Mouse (Mus musculus) heart, embryonic 11.5 days (tissue): ENCODE measurements at regions not wholly inside any gene's neighbourhood (a gene's known extent, or its start where the extent isn't known, plus 50 kb on each side); places are given as distances from the start of the nearest gene placed in this dataset.

Experiments used
- ATAC-seq: fragments of 200-750 bp; cut with Nextera tagmentation; replicated peaks from 2 replicates; pipeline ENCODE4 v1.8.0; 2017; ENCODE audit warnings: moderate library complexity; ENCODE audit not compliant: insufficient number of reproducible peaks, low FRiP score, low TSS enrichment
- H3K27ac ChIP-seq: fragments of 300-500 bp; sonication (generic); 2 replicates; pipeline ENCODE4 v1.5.1; 2014; ENCODE audit warnings: mild to moderate bottlenecking, low read depth, low read length
- H3K27me3 ChIP-seq: fragments of 300-500 bp; sonication (generic); 2 replicates; pipeline ENCODE4 v1.6.1; 2014; ENCODE audit warnings: mild to moderate bottlenecking, low read length, mixed read lengths; ENCODE audit not compliant: control insufficient read depth, insufficient read depth
- H3K36me3 ChIP-seq: fragments of 300-500 bp; sonication (generic); 2 replicates; pipeline ENCODE4 v1.6.1; 2014; ENCODE audit warnings: mild to moderate bottlenecking, low read length, moderate library complexity, mixed read lengths; ENCODE audit not compliant: control insufficient read depth, insufficient read depth
- H3K4me1 ChIP-seq: fragments of 300-500 bp; sonication (generic); 2 replicates; pipeline ENCODE4 v1.6.1; 2014; ENCODE audit warnings: low read length; ENCODE audit not compliant: control insufficient read depth, insufficient read depth
- H3K4me2 ChIP-seq: fragments of 300-500 bp; sonication (generic); 2 replicates; pipeline ENCODE4 v1.6.1; 2014; ENCODE audit warnings: mild to moderate bottlenecking, moderate library complexity
- H3K4me3 ChIP-seq: fragments of 300-500 bp; sonication (generic); 2 replicates; pipeline ENCODE4 v1.5.1; 2014; ENCODE audit warnings: low read depth, low read length
- H3K9ac ChIP-seq: fragments of 300-500 bp; sonication (generic); 2 replicates; pipeline ENCODE4 v1.6.1; 2014; ENCODE audit warnings: mild to moderate bottlenecking, low read depth, low read length, moderate library complexity
- H3K9me3 ChIP-seq: fragments of 300-500 bp; sonication (generic); replicated peaks from 2 replicates; pipeline ENCODE4 v1.6.1; 2016; ENCODE audit warnings: low read length; ENCODE audit not compliant: control insufficient read depth
- WGBS: fragments of 180-500 bp; shearing (Covaris S2); extraction: QIAGEN DNeasy Blood & Tissue Kit; methylation state at CpG from one replicate; pipeline ENCODE4 v1.1.7; 2014; ENCODE audit not compliant: insufficient replicate concordance; 5-methylcytosine and 5-hydroxymethylcytosine counted together

- Histone ChIP-seq H3K4me3 (no peak overlapping the region), H3K27ac (0 out of 2 replicates have a peak overlapping the region, but pooled peaks have one; percentile 11)
Observed at GRCm38 (mm10) chr2:93135324-93135723, 52.0 kb upstream of the Trp53i11 start.

GRCm38 (mm10) chr2:93133301-93133971, 53.9 kb upstream of the Trp53i11 start:
- Histone ChIP-seq H3K4me1 (no peaks in the 10 kb centered on the region), H3K4me2 (no peak overlapping the region), H3K36me3 (no peaks in the 10 kb centered on the region), H3K27ac (no peak overlapping the region), H3K27me3 (no peaks in the 10 kb centered on the region), H3K9ac (no peak overlapping the region), H3K9me3 (no peaks in the 10 kb centered on the region), H3K4me3 (no peak overlapping the region)
- ATAC-seq = no peak
- 81% methylated on average over 10 of the region's 10 CpGs for WGBS

More at GRCm38 (mm10) chr2:93135324-93135723, 52.0 kb upstream of the Trp53i11 start:
- ATAC-seq = 0 out of 2 replicates have a peak, but pooled peaks have one; percentile 31
- 31% methylated on average over 7 of the region's 7 CpGs for WGBS
- no peak overlapping the region for H3K9ac ChIP-seq
- no peaks in the 10 kb centered on the region for H3K36me3 ChIP-seq
- H3K4me1 ChIP-seq = no peaks in the 10 kb centered on the region
- H3K9me3 ChIP-seq = no peaks in the 10 kb centered on the region
- no peaks in the 10 kb centered on the region for H3K27me3 ChIP-seq
- no peak overlapping the region for H3K4me2 ChIP-seq

- Histone ChIP-seq H3K27ac (no peak overlapping the region), H3K9ac (no peak overlapping the region), H3K9me3 (no peaks in the 10 kb centered on the region), H3K4me2 (no peak overlapping the region), H3K36me3 (no peaks in the 10 kb centered on the region), H3K4me1 (peaks cover under 1% of the 10 kb centered on the region), H3K27me3 (no peaks in the 10 kb centered on the region), H3K4me3 (no peak overlapping the region)
- WGBS = 56% methylated on average over 9 of the region's 9 CpGs
- no peak for ATAC-seq
Observed at GRCm38 (mm10) chr2:93131825-93132623, 55.3 kb upstream of the Trp53i11 start.

- WGBS = 73% methylated on average over 9 of the region's 9 CpGs
- H3K36me3 ChIP-seq = no peaks in the 10 kb centered on the region
- H3K27me3 ChIP-seq = no peaks in the 10 kb centered on the region
- no peak overlapping the region for H3K9ac ChIP-seq
- H3K4me2 ChIP-seq = no peak overlapping the region
- ATAC-seq = no peak
- H3K9me3 ChIP-seq = no peaks in the 10 kb centered on the region
- peaks cover 4% of the 10 kb centered on the region for H3K4me1 ChIP-seq
- no peak overlapping the region for H3K4me3 ChIP-seq
- H3K27ac ChIP-seq = no peak overlapping the region
Observed at GRCm38 (mm10) chr2:93131236-93131635, 56.1 kb upstream of the Trp53i11 start.

GRCm38 (mm10) chr2:93129176-93129575, 58.2 kb upstream of the Trp53i11 start:
- H3K9ac ChIP-seq = no peak overlapping the region
- H3K27ac ChIP-seq = no peak overlapping the region
- no peaks in the 10 kb centered on the region for H3K9me3 ChIP-seq
- peaks cover 4% of the 10 kb centered on the region for H3K4me1 ChIP-seq
- ATAC-seq = no peak
- H3K27me3 ChIP-seq = no peaks in the 10 kb centered on the region
- no peak overlapping the region for H3K4me3 ChIP-seq
- no peaks in the 10 kb centered on the region for H3K36me3 ChIP-seq
- WGBS = 63% methylated on average over 4 of the region's 4 CpGs
- H3K4me2 ChIP-seq = no peak overlapping the region

- Histone ChIP-seq H3K9ac (no peak overlapping the region), H3K27ac (peak overlapping the region; percentile 50; the same call in 1 of the 2 replicates), H3K4me1 (peaks cover 4% of the 10 kb centered on the region), H3K36me3 (no peaks in the 10 kb centered on the region), H3K9me3 (no peaks in the 10 kb centered on the region), H3K4me3 (no peak overlapping the region), H3K4me2 (no peak overlapping the region), H3K27me3 (no peaks in the 10 kb centered on the region)
- WGBS = 49% methylated on average over 7 of the region's 7 CpGs
- peak; percentile 70; the same call in 1 of the 2 replicates for ATAC-seq
Observed at GRCm38 (mm10) chr2:93126595-93127165, 60.7 kb upstream of the Trp53i11 start.

- H3K4me1 ChIP-seq = peaks cover 4% of the 10 kb centered on the region
- no peak overlapping the region for H3K4me3 ChIP-seq
- WGBS = 71% methylated on average over 7 of the region's 7 CpGs
- H3K27me3 ChIP-seq = no peaks in the 10 kb centered on the region
- H3K4me2 ChIP-seq = no peak overlapping the region
- H3K36me3 ChIP-seq = no peaks in the 10 kb centered on the region
- H3K9ac ChIP-seq = no peak overlapping the region
- no peak for ATAC-seq
- H3K9me3 ChIP-seq = no peaks in the 10 kb centered on the region
- no peak overlapping the region for H3K27ac ChIP-seq
Observed at GRCm38 (mm10) chr2:93126112-93126511, 61.2 kb upstream of the Trp53i11 start.

- 74% methylated on average over 7 of the region's 7 CpGs for WGBS
- ATAC-seq = no peak
- no peaks in the 10 kb centered on the region for H3K9me3 ChIP-seq
Observed at GRCm38 (mm10) chr2:93124866-93125467, 62.4 kb upstream of the Trp53i11 start.

More at GRCm38 (mm10) chr2:93124866-93125467, 62.4 kb upstream of the Trp53i11 start:
- H3K4me2 ChIP-seq = no peak overlapping the region
- no peak overlapping the region for H3K9ac ChIP-seq
- no peak overlapping the region for H3K27ac ChIP-seq
- H3K4me3 ChIP-seq = no peak overlapping the region
- H3K36me3 ChIP-seq = no peaks in the 10 kb centered on the region
- no peaks in the 10 kb centered on the region for H3K27me3 ChIP-seq
- H3K4me1 ChIP-seq = peaks cover 7% of the 10 kb centered on the region
